Mouse (Mus musculus) cerebellum, adult 9-11 months (tissue): Measurements from ENCODE around the gene Hat1.

ENCODE experiments used
- DNase-seq: peaks from one replicate; pipeline ENCODE4 v3.0.0; 2022

Hat1 gene

DNA sequence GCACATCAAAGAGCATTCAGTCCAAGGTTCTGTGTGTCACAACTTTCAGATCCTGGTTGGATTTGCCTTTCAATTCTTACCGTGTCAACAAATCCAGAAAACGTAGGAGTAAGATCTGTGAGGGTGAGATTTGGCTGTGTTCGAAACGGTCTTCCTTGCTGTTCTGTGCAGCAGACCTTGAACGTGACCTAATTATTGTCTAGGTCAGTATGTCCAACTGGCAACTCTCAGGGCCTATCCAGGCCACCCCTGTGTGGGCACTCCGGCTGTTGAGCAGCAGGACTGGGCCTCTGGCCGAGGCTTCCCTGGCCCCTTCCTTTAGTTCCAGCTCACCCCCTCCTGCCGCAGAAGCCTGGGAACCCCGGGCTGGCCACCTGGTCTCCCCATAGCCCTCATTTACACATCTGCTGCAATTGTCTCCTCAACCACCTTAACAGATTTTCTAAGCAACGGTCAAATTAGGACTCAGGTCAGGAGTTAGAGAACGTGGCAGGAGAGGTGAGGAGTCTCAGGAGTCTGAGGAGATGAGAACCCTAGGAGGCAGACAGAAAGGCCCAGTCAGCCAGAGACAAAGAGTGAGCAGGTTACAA, 78.2 kb downstream of the Hat1 start:
- DNase-seq: peak; percentile 73

DNA sequence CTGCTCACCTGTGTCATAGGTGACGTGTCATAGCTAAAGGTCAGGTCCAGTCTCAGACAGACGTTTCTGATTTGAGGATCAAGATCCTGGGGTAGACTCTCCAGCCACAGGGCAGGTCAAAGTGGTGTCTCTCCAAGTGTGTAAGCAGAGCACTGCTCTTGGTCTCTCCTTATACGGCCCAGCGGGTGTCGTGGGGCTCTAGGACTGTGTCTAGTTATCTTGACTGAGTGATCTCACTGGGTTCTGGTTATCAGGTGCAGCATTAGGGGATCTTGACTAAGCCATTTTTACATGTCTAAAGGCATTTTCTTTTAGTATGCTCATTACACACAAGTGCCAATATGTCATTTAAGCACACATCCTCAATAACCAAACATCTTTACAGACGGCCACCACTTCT, 82.3 kb downstream of the Hat1 start:
- no peak for DNase-seq

DNA sequence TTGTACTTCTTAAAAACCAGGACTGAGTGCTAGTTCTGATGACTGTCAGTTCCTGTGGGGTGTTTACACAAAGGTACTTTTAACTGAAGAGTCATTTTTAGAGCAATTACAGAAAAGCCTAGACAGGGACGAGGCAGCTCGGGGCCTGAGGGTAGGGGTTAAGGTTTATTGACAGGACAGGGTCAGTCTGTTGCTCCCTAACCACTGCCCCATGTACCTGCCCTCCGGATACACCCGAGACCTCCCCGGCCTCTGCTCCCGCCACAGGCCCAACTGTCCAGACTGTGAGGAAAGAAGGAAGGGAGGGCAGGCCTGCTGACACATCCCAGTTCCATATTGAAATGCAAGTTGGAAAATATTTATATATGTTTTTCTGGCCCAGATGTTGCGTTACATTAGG, 85.1 kb downstream of the Hat1 start:
- no peak for DNase-seq

DNA sequence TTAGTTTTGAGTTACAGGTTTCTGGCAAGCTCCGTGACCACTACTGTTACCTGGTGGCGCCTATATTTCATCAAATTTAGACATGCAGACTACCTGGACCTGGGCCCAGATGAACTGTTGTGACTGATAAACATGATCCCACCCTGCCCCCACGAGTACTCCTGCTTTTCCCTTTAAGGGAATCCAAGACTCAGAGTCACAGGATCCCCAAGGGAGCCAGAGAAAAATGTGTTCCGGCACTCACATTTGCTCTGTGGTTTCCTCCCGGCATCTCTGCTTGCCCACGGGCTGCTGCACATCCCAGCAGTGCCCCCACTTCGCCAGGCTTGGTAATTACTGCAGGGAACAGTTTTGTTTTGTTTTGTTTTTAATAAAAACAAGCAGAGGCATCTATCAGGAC, 85.6 kb downstream of the Hat1 start:
- DNase-seq: no peak

DNA sequence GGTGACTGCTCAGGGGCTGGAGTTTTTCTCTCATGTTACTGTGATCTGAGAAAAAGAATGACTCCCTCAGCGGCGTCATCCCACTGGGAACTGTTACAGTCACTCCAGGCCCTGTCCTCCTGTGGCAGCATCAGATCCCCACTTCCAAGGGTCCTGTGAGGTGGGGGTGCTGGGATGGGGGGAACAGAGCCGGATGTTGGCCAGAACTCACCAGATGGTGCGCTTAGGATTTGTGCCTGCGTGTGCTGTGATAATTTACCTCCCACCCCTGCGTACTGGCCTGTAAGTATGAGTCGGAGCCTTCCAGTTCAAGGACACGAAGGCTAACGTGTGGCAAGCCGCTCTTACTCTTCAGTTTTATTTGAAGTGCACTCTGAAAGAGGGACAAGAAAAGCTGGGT, 86.6 kb downstream of the Hat1 start:
- DNase-seq: no peak

DNA sequence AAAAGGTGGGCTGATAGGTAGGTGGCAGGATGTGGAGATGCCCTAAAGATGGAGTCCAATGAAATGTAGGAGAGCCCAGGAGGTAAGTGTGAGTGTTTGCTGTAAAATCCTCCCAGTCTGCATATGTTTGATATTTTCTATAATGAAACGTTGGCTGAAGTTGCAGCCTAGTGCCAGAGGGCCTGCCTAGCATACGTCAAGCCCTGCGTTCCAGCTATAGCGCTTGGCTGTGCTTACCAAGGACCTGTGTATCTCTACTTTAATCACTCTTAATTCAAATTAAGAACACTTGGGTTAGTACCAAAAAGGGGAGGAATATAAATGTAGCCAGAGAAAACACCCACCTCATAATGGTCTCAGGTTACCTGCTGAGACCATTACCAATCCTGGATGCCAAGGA, 87.0 kb downstream of the Hat1 start:
- no peak for DNase-seq

DNA sequence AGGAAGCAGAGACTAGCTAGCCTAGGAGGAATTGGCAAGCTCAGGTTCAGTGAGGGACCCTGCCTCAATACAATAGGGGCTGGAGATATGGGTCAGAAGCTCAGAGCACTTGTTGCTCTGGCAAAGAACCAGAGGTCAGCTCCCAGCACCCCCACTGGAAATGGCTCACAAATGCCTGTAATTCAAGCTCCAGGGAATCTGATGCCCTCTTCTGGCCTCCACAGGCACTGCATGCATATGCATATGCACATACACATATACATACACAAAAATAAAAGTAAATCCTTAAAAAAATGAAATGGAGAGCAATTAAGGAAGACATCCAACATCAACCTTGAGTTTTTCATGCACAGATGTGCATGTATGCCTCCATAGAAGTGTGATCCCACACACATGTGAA, 89.0 kb downstream of the Hat1 start:
- no peak for DNase-seq

DNA sequence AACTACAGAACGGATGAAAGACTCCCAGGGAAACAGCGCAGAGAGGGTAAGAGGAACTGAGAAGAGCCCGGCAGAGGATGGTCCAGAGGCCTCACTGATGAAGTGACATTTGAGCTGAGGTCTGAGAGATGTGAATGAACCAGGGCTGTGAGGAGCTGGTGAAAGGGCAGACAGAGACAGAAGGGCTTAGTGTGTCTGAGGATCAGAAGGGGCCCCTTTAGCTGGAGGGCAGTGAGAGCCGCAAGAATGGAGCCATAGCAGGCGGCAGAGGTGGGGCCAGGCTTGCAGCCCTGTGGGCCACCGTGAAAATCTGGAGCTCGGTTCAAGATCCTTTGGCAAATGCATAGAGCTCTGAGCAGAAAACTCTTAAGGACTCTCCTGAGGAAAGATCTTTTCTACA, 91.2 kb downstream of the Hat1 start:
- no peak for DNase-seq

DNA sequence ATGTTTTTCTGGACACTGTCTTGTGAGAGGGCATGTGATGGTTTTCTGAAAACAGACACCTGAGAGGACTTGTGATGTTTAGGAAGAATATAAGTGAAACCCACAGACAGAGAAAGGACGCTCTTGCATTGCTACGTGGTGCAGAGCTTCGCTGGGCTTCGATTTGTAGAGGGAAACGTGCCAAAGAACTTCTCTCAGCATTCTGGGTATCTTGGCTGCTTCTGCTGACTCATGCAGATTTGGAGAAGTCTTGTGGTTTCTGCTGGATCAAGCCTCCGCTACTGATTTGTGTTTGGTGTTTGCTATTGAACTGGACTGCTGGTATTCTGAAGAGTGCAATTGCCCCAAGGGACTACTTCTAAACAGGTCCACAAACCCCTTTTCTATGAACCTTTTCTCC, 93.1 kb downstream of the Hat1 start:
- DNase-seq: no peak

DNA sequence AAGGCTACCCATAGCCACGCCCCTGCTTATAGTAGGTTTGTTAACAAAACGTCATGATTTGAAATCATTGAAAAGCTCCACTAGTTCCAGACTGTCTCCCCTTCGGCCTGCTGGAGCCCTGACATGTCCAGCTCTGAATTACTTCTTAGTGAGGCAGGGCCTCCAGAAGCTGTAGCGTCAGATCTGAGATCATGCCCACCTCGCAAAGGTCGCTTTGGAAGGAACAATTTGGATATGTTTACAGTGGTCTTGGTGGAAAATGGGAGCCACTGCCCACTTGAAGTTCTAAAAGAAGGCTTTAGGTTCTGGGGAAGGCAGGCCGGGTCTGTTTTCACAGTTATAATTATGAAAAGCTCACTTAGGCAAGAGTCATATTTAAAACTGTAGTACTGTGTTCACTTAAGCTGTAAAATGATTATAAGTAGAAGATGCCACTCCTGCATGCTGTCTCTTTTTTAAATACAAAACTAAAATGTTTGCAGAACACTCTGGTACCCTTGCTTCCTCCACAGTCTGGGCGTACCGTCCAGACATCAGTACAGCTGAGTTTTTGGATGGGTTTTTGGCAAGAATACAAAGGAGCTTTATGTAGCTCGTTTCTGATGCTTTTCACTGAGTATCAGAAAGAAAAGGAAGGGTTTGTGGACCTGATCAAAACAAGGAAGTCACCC, 94.4 kb downstream of the Hat1 start:
- no peak for DNase-seq

DNA sequence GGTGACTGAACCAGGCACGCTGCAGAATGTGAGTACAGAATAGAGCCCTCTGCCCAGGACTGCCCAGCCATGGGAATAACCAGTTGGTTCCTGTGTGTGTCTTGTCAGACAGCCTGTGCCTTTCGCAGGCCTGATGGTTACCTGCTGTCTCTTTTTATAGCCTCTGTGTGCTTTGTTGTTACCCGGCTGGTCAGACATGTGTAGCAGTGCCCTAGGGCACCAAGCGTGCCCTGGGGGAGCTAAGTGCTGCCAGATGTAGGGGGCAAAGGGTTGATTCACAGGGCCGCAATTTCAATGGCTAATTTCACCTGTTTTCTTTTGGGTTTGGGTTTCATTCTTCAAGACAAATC, 94.9 kb downstream of the Hat1 start:
- DNase-seq: no peak
